Mouse (Mus musculus) c-Kit-positive CD71-positive TER-119-negative erythroid progenitor cells, embryonic 14.5 days (primary cell): ENCODE data around the gene Gm4792.

ENCODE experiments used
- DNase-seq: peaks from one replicate; pipeline ENCODE4 v3.0.0-alpha.2; 2013; ENCODE audit warnings: low read depth

The Gm4792 gene

DNA sequence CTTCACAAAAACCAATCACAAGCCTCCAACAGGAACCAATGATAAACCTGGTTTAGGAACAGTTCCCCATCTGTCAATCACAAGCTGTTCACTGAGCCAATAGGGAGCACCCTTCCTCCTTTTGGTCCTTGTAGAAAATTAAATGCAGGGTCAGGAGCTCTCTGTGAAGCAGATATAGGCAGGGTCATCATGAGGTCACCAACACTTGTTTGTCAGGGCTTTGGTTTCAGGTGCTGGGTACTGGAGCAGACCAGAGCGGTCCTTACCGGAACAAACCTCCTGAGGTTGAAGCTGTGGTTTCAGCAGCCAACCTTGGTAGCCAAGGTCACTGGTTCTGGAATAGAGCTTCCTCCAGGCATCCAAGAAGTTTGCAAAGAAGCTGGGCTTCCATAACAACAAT is 798 bp upstream of the Gm4792 start:
- DNase-seq = no peak

DNA sequence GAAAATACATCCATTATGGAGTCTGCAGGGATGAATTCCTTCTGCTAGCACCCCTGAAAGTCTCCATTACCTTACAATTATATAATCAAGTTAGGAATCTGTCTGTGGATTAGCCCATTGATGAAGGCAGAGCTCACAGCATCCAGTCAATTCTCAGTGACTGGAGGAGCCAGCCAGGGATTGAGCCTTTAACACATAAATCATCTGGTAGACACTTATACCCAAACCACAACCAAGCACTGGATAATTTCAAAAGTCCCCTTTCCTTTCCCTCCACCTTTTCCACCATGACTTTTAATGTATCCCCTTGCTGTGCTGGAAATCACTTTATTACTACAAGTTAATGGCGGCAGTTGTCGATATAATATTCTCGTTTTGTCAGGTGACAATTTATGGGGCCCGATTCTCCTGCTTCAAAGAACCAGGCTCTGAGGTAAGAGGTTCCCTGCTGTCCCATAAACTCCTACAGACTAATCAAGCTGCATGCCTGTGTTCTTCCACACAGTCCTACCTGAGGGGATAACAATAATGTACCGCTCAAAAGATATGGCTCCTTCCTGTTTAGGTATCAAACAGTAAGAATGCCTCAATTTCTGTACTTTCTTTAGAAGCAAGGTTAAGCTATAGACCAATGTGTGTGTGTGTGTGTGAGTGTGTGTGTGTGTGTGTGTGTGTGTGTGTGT is 2.4 kb downstream of the Gm4792 start:
- no peak for DNase-seq

DNA sequence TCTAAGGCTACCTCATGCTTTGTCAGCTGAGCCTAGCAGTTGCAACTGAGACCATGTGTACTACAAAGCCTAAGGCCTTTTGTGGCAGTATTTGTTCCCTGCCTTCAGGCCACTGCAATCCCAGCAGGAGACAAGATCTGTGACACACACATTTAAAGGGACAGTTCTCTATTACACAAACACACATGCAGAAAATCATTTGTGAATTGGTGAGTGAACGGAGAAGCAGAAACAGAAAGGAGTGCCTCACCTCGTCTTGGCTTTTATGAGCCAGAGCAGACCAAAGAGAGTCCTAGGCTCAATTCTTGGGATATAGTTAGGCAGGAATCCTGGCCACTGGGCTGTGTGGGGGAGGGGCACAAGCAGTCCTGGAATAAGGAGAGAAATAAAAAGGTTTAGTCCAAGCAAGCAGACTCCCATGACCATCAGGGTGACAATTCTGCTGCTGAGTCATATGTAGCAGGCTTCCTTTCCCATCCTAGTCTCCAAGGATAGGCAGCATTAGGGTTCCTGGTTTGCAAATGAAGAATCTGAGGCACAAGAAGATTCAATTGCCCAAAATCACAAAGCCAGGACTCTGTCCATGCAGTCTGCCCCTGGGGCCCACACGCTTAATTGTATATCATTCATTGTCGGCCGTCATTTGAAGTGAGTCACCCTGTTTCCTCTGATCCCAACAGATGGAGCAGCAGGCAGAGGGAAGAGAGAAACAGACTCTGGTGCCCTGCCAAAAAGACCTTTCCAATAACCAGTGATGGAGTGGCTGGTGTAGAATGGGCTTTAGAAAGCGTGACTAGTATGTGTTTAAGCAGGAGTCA is 3.4 kb downstream of the Gm4792 start:
- DNase-seq = no peak

DNA sequence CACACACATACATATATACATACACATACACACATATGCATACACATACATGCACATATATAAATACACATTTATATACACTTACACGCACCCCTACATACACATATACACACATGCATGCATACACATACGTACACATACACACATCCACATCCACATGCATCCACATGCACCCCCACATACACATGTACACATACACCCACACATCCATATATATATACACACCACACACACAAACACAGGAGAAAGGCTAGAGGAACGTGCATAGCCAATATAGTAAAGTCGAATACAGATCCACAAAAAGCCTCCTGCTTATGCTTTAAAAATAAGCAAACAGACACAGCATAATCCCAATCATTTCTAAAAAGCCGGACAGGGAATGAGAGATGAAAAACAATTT is 4.1 kb downstream of the Gm4792 start:
- DNase-seq = no peak

DNA sequence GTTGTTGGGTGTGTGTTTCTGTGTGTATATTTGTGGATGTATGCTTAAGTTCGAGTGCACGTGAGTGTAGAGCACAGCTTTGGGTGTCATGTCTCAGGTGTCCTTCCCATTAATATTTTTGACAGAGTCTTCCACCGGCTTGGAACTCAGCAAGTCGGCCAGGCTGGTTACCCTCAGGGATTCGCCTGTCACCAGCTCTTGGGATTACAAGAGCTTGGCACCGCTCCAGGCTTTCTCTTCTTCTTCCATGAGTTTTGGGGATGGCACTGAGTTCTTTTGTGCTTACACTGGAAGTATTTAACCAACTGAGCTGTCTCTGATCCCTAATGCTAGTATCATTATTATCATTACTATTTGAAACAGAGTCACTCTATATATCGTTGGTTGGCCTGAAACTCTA is 15.7 kb downstream of the Gm4792 start:
- no peak for DNase-seq

DNA sequence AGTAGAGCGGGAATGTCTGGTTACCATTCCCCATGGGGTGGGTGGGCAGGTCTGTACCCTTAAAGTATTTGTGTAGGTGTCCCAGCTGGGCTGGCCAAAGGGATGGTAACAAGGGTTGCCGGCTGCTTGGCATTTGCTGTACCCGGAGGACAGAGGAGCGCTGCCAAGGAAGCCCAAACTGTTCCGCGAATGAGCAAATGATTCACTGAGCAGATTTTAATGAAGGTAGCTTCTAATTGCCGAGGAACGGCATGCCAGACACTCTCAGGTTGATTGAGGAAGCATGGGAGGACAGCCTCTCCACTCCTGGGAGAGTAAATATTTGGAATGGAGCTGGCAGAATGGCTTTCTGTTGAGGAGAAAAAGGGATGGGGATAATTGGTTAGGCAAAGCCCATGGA is 16.3 kb downstream of the Gm4792 start:
- no peak for DNase-seq

DNA sequence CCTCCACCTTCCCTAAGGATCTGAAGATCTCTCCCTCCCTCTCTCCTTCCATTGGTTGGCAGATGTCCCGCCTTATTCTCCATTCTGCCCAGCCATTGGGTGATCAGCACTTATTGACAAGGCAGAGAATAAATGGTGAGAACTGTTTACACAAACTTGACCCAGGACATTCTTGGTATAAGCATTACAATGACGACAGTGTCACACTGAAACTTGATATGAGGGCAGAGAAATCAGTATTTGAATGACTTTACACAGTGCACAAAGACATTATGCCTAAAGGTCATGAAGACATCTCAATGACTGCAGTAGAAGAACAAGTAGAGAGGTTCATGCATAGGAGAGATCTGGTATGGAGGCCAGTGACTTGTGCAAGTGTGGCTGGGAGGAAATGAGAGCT is 22.0 kb downstream of the Gm4792 start:
- no peak for DNase-seq

DNA sequence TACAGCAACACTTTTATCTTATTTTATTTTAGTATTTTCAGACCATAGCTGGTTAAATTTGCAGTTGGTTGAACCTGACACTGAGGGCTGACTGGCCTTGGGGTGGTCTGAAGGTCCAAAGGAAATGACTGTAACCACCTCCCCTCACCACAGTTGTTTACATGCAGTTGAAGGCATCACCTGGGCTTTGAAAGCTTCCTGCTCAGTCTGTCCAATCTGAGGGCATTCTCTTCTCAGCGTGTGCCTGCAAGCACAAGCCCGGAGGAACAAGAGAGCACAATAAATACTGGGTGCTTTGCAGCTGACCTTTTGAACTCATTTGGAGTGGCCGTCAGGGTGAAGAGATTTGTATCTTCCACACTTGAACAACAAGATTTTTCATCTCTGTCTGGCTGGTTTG is 23.2 kb downstream of the Gm4792 start:
- DNase-seq = no peak

DNA sequence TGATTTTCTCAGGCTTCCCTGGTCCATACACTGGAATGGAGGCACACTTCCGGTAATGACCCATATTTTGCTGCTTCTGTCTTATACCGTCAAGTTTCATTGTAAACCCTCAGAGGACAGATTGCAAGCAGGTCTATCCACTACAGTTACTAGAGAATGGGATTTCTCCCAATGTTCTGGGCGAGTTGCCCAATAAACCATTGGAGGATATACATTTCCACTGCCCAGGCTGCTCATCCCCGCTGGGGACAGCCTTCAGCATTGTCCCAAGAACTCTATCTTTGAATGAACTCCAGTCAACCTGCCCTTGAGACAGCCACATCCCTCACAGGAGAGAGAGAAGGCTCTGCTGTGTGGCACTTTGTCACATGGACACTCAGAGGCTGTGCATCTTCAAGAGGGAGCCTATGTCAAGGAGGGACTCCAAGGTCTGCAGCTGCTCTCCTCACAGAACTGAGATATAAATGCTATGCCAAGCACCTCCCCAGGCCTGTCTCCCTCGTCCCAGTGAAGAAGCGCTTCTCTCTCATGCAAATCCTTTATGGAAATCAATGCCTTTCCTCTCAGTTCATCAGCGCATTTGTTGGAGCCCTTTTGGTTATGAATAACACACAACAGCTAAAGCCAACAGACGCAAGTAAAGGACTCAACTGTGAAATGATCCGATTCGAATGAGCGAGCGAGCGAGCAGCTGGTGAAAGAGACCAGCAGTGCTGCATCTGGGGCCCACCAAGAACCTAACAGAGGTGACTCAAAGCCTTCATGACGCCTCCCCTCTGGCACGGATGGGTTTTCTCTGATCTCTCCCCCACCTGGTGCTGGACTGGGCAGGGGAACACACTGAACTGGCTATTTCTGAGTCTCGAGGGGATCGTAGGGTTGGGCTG is 32.6 kb downstream of the Gm4792 start:
- DNase-seq = no peak

DNA sequence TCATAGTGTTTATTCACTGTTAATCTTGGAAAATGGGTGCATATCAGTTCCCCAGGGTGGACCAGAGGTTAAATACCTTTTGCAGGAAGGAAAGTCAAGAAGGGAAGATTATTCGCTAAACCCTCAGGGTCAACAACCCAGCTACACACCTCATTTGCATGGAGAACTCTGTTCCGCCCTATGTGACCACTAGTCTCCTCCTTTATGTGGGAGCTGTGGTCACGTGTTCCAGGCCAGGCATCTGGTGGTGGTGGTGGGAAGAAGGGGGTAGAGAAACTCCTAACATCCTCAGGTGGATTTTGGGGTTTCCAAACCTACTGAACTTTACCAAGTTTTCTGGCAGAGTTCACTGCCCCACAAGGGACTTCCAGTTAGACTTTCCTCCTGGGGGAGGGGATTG is 35.3 kb downstream of the Gm4792 start:
- no peak for DNase-seq

DNA sequence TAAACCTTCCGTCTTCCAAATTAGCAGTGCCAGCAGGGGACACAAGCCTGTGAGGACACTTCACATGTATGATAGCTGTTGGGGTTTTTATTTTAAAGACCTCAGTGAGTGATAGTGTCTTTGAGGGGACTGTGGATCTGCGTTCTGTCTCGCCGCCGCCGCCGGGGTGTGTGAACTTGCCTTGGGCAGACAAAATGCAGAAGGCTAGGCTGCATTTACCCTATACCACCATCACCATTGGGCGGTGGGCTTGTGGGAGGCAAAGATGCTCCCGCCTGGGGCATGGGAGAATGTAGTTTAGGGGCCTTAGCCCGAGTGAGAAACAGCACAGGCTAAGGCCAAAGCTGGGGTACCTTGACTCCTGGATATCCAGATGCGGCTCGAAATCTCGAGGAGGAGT is 35.9 kb downstream of the Gm4792 start:
- DNase-seq = no peak

DNA sequence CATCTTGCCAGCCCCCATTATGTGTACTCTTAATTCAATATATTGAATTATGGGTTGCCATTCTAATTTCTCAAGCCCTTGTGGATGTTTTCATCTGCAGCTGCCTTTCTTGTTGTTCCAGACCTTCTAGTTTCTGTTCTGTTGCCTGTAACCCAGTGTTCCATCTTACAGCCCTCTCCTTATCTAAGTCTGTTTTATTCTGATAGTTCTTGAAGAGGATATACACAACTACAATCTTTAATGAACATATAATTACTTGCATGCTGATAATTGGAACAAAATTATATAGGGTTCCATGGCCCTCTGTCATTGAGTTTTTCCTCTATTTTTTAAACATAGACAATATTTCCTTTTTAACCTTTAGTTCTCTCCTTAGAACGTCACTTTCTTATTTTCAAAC is 38.0 kb downstream of the Gm4792 start:
- no peak for DNase-seq

DNA sequence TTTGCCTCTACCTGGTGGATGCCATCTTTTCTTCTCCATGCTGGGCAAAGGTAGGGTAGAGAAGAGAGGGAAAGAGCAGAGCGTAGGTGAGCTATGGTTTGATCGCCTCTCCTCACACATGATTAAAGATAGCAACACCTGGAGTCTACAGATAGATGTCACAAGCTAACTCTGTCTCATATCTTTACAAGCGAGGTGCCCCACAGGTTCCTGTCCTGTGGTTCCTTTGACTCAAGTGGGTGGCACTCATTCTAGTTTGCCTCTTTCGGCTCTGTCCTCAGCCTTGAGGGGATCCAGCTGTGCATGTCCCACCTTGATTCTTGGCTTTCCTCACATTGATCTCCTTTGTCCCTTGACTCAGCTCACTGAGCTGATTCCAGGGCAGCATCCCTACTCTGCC is 42.0 kb downstream of the Gm4792 start:
- DNase-seq = no peak

DNA sequence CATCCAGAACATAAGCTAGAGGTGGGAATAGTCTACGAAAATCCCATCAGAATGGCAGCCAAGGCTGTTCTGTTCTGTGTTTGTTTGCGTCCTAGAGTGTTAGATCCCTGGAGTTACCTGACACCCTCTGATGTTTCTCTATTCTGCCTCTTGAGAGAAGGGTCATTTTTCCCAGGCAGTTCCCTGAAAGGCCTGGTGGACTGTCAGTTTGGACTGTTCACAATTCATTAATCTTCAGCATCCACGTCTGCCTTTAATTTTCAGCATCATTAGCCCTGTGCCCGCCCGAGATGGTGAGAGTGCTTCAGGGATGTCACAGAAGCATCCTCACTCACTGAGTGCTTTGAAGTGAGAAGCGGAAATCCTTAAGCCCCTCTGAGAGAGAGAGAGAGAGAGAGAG is 42.8 kb downstream of the Gm4792 start:
- DNase-seq = no peak

DNA sequence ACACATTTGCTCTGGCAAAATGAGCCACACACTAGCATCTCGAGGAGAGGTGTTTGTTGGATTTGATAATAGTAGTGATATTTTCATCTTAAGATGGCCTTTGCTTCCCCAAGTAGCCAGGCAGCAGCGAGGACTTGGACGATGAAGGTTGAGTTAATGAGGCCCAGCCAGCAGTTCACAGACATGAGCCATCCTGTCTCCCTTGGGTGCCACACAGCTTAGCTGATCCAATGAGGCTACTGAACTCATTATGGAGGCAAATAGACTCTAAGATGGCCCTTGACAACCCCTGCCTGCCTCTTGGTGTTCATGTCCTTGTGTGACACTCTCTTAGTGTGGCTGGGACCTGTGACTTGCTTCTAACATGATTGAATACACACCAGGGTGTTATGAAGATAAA is 43.7 kb downstream of the Gm4792 start:
- DNase-seq = no peak

DNA sequence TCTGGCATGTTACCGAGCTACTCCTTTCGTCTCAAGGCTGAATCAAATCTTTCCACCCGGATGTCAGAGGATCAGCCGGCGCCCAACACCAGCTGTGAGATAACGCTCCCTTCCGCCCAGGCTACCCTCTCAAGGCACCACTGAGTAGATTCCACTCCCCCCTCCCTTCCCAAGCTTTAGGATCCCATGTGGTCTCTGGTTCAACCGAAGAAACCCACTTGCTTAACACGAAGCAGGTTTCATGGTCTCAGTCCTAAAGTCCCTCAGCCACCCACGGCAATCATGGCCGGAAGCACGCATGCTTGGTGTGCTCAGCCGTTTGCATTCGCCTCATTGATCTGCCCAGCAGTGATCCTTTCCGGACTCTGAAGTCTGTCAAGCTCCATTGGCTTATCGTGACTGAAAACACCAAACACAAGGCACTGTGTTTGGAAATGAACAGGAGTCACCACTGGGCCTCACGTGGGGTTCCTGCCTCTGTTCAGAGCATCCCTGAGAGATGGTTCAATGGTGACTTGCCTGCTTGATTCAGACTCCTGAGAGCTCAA is 45.2 kb downstream of the Gm4792 start:
- DNase-seq = no peak

DNA sequence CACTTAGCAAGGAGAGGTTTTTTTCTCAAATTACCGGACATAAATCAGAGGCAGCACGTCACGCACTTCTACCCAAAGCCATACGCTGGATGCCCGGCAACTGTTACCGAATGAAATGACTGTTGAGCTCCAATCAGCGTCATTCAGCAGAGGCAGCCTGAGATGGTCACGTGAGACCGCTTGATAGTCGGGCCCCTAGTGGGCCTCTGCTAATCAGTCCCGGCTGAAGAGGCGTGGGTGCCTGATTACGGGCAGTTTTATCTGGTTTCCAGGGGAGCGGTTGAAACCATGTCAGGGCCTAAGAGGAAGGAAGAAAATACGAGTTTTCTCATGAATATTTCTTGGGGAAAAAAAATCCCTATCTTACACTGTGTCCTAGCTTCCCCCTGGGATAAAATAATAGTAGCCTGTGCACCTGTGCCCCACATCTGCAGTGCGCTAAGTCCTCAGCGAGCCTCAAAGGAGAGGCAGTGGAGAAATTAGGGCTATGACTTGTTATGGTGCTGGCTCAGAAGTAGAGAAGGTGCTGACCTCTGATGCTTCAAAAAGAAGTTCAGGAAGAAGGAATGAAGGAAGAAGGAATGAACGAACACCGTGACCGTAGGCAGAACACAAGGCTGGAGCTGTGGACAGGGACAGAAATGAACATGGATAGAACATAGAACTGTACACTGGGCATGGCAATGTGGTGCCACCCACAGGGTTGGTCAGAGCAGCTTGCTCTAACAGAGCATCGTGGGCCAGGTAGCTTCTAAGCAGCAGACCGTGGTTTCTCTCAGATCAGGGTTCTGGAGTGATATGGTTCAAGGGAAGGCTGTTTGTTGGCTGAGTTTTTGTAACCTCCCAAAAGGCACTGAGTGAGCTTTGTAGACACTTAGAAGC is 48.7 kb downstream of the Gm4792 start:
- peak; percentile 70 for DNase-seq

DNA sequence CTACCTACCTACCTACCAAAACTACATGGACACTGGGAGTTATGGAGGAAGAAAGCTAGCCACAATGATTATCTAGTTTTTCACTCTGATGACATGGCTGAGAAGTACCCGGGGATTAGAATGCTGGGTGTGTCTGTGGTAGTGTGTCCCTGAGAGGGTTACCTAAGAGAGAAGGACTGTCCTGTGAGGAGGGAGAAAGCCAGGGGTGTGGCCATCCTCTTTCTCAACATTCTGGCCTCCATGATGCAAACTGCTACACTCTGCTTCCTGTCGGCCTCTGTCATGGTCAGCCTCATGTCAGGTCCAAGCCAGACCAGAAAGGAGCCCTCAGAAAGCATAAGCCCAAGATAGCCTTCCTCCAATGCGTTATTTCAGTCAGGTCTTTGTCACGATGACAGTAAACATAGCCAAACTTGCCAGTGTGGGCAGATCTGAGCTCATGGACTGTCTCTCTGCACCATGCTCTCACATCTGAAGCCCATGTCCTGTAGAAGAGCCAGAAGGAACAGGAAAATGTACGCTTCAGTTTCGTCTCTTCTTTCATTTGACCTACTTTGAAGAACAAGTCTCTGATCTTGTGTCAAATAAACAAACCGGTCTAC is 50.7 kb downstream of the Gm4792 start:
- no peak for DNase-seq
